Mouse (Mus musculus) left cerebral cortex, postnatal 25 days (tissue): Measurements from ENCODE around the gene Bcl6b. TPM values are rescaled to one million over a fixed set of nuclear protein-coding genes. Genes with fewer than 3 reads are reported as not detected.

ENCODE experiments used
- DNase-seq, 2 experiments: peaks; one replicate each; pipeline ENCODE4 v3.0.0; 2022; ENCODE audit warnings: low spot score in 2 of 2, mixed read lengths in 1 of 2
- intact Hi-C: fragments of 180-260 bp; cut with DNase I; formaldehyde crosslinking; loops from one replicate; pipeline ENCODE4 v1.15.1; 2025
- total RNA-seq, 2 experiments: library from RNA; stranded (reverse); gene quantifications; 2 replicates each; pipeline ENCODE4 v1.2.3; 2021

Bcl6b gene
- total RNA-seq, 2 experiments from 2014 or later = 1.7 to 2.2 TPM

- intact Hi-C loops = loop anchor here (10.0 kb wide), 1 partner anchor 409 kb away; the partner anchor contains the start of genes Rnf167 and Slc25a11
These were observed 5.8 kb upstream of the Bcl6b start for GRCm38 (mm10) chr11:70235254-70235900.

GRCm38 (mm10) chr11:70234497-70234896 lies 4.9 kb upstream of the Bcl6b start:
- DNase-seq = no peak
- intact Hi-C loops = loop anchor here (10.0 kb wide), 1 partner anchor 410 kb away; the partner anchor contains the start of genes Rnf167 and Slc25a11

More at GRCm38 (mm10) chr11:70235254-70235900, 5.8 kb upstream of the Bcl6b start:
- DNase-seq = no peak

GRCm38 (mm10) chr11:70234037-70234436 lies 4.4 kb upstream of the Bcl6b start:
- intact Hi-C loops = loop anchor here (10.0 kb wide), 1 partner anchor 411 kb away; the partner anchor contains the start of genes Rnf167 and Slc25a11
- no peak for DNase-seq

GRCm38 (mm10) chr11:70233016-70233415 lies 3.4 kb upstream of the Bcl6b start:
- DNase-seq = no peak
- intact Hi-C loops = loop anchor here (10.0 kb wide), 1 partner anchor 412 kb away; the partner anchor contains the start of genes Rnf167 and Slc25a11

- intact Hi-C loops = loop anchor here (10.0 kb wide), 1 partner anchor 412 kb away; the partner anchor contains the start of genes Rnf167 and Slc25a11
- DNase-seq = peak in 1 of 2 experiments; percentile 50
These were observed 2.9 kb upstream of the Bcl6b start for GRCm38 (mm10) chr11:70232546-70232945.

GRCm38 (mm10) chr11:70230239-70230727 lies 685 bp upstream of the Bcl6b start:
- peak; percentile 68 to 75 for DNase-seq
- intact Hi-C loops = loop anchor here (1.0 to 10.0 kb wide), 2 partner anchors 104 to 415 kb away; partner anchors contain the start of genes Rnf167 and Slc25a11

GRCm38 (mm10) chr11:70228828-70229227 lies 770 bp downstream of the Bcl6b start:
- intact Hi-C loops = no loop called here
- peak; percentile 63 to 84 for DNase-seq

GRCm38 (mm10) chr11:70227661-70228245 lies 1.8 kb downstream of the Bcl6b start:
- intact Hi-C loops = no loop called here

GRCm38 (mm10) chr11:70227126-70227525 lies 2.5 kb downstream of the Bcl6b start:
- DNase-seq = peak in 1 of 2 experiments; percentile 85
- intact Hi-C loops = no loop called here

More at GRCm38 (mm10) chr11:70227661-70228245, 1.8 kb downstream of the Bcl6b start:
- no peak for DNase-seq

GRCm38 (mm10) chr11:70226602-70226890 lies 3.1 kb downstream of the Bcl6b start:
- intact Hi-C loops = no loop called here
- no peak for DNase-seq

- no peak for DNase-seq
- intact Hi-C loops = no loop called here
These were observed 3.6 kb downstream of the Bcl6b start for GRCm38 (mm10) chr11:70225798-70226601.

GRCm38 (mm10) chr11:70223724-70224123 lies 5.9 kb downstream of the Bcl6b start:
- intact Hi-C loops = no loop called here
- DNase-seq = no peak

- intact Hi-C loops = no loop called here
- DNase-seq = peak in 1 of 2 experiments; percentile 21
These were observed 7.7 kb downstream of the Bcl6b start for GRCm38 (mm10) chr11:70221603-70222500.

GRCm38 (mm10) chr11:70220731-70221602 lies 8.6 kb downstream of the Bcl6b start, which contains the start of gene Slc16a13:
TSS of gene Slc16a13 (minus strand) at chr11:70221064.
- DNase-seq = peak; percentile 94 to 98
- intact Hi-C loops = no loop called here

- DNase-seq = peak in 1 of 2 experiments; percentile 32
- intact Hi-C loops = no loop called here
These were observed 9.3 kb downstream of the Bcl6b start for GRCm38 (mm10) chr11:70220323-70220722.

GRCm38 (mm10) chr11:70219873-70220272 lies 9.7 kb downstream of the Bcl6b start:
- DNase-seq = no peak
- intact Hi-C loops = no loop called here

GRCm38 (mm10) chr11:70218741-70219470 lies 10.7 kb downstream of the Bcl6b start:
- no peak for DNase-seq
- intact Hi-C loops = no loop called here
